Mouse (Mus musculus) Patski (cell line): ENCODE measurements around the gene Gm20388. TPM values are rescaled to one million over a fixed set of nuclear protein-coding genes. Genes with fewer than 3 reads are reported as not detected.

Experiments
- ATAC-seq: fragments of 100-300 bp; one replicate; pipeline ENCODE4 v1.8.0; 2021
- CTCF ChIA-PET: fragments of 350-600 bp; sonication (Branson Sonifier 250); formaldehyde crosslinking; loops from one replicate; lab custom pipeline; 2022; ENCODE audit warnings: inconsistent platforms; lab: Charles Lee
- POLR2A ChIA-PET: fragments of 350-600 bp; sonication (Branson Sonifier 250); formaldehyde crosslinking; loops from one replicate; lab custom pipeline; 2022; ENCODE audit warnings: antibody characterized with exemption, inconsistent platforms; lab: Charles Lee
- DNase-seq: peaks from one replicate; pipeline ENCODE4 v3.0.0-alpha.2; 2011; ENCODE audit warnings: low read depth, low spot score
- H3K27me3 ChIP-seq: fragments of 371-371 bp; one replicate; pipeline ENCODE4 v1.5.1; 2021
- CTCF ChIP-seq: fragments of 100-300 bp; IDR thresholded peaks from one replicate; pipeline ENCODE4 v1.5.1; 2021
- in situ Hi-C: fragments of 300-500 bp; cut with MboI; formaldehyde crosslinking; loops from 3 replicates; pipeline ENCODE4 v1.11.1; 2018; ENCODE audit warnings: low pct_unique_long_range_greater_than_20kb, mixed read lengths
- polyA plus RNA-seq: library from polyadenylated mRNA; unstranded; gene quantifications from one replicate; pipeline ENCODE4 v1.2.3, GENCODE M21; 2021

Gm20388 gene
- polyA plus RNA-seq, 1 experiment from 2014 or later = 86.7 TPM

GRCm38 (mm10) chr8:122636803-122637175 is 2726.1 kb downstream of the Gm20388 start:
- in situ Hi-C loops = no loop called here
- no peak for TF ChIP-seq CTCF
- CTCF ChIA-PET = no interaction called here
- H3K27me3 ChIP-seq = peaks cover 4% of the 10 kb centered on the region
- POLR2A ChIA-PET = no interaction called here
- ATAC-seq (no peak), DNase-seq (no peak)

GRCm38 (mm10) chr8:122637230-122637629 is 2726.6 kb downstream of the Gm20388 start:
- ATAC-seq (no peak), DNase-seq (no peak)
- TF ChIP-seq CTCF = no peak
- H3K27me3 ChIP-seq = peaks cover 4% of the 10 kb centered on the region
- POLR2A ChIA-PET = no interaction called here
- CTCF ChIA-PET = no interaction called here
- in situ Hi-C loops = no loop called here

- POLR2A ChIA-PET = no interaction called here
- CTCF ChIA-PET = no interaction called here
- no peak for TF ChIP-seq CTCF
- DNase-seq (no peak), ATAC-seq (no peak)
- peaks cover 4% of the 10 kb centered on the region for H3K27me3 ChIP-seq
- in situ Hi-C loops = no loop called here
Measured at GRCm38 (mm10) chr8:122638601-122639000, 2728.0 kb downstream of the Gm20388 start.

- ChIA-PET CTCF (interaction anchor here (2.1 kb wide), 1 partner anchor 14 kb away, joined by 5 read pairs; no protein-coding TSS in a partner anchor), POLR2A (interaction anchor here (0.7 kb wide), 1 partner anchor 17 kb away, joined by 3 read pairs; the partner anchor contains the start of gene Pabpn1l)
- in situ Hi-C loops = no loop called here
Measured at GRCm38 (mm10) chr8:122639521-122640248, 2729.0 kb downstream of the Gm20388 start.

GRCm38 (mm10) chr8:122640825-122641224 is 2730.2 kb downstream of the Gm20388 start:
- POLR2A ChIA-PET = no interaction called here
- TF ChIP-seq CTCF = no peak
- CTCF ChIA-PET = interaction anchor here (2.1 kb wide), 1 partner anchor 15 kb away, joined by 5 read pairs; no protein-coding TSS in a partner anchor
- H3K27me3 ChIP-seq = peaks cover 9% of the 10 kb centered on the region
- ATAC-seq (no peak), DNase-seq (no peak)
- in situ Hi-C loops = no loop called here

More at GRCm38 (mm10) chr8:122639521-122640248, 2729.0 kb downstream of the Gm20388 start:
- DNase-seq (no peak), ATAC-seq (no peak)
- TF ChIP-seq CTCF = no peak
- H3K27me3 ChIP-seq = peaks cover 4% of the 10 kb centered on the region

- in situ Hi-C loops = no loop called here
- no peak for TF ChIP-seq CTCF
- no peak for DNase-seq
- peaks cover 15% of the 10 kb centered on the region for H3K27me3 ChIP-seq
- ChIA-PET POLR2A (no interaction called here), CTCF (interaction anchor here (1.1 to 2.1 kb wide), 2 partner anchors 10 to 16 kb away, joined by 3 to 5 read pairs; no protein-coding TSS in a partner anchor)
- no peak for ATAC-seq
Measured at GRCm38 (mm10) chr8:122641406-122641805, 2730.8 kb downstream of the Gm20388 start.

GRCm38 (mm10) chr8:122642071-122642470 is 2731.4 kb downstream of the Gm20388 start:
- POLR2A ChIA-PET = no interaction called here
- in situ Hi-C loops = no loop called here
- H3K27me3 ChIP-seq = peaks cover 15% of the 10 kb centered on the region
- ATAC-seq (no peak), DNase-seq (no peak)
- no peak for TF ChIP-seq CTCF
- CTCF ChIA-PET = interaction anchor here (0.6 to 1.1 kb wide), 2 partner anchors 11 to 24 kb away, joined by 3 read pairs; no protein-coding TSS in a partner anchor

- ChIA-PET CTCF (interaction anchor here (1.2 kb wide), 1 partner anchor 15 kb away, joined by 3 read pairs; no protein-coding TSS in a partner anchor), POLR2A (interaction anchor here (0.6 kb wide), 1 partner anchor 602 kb away, joined by 3 read pairs; no protein-coding TSS in a partner anchor)
- in situ Hi-C loops = no loop called here
- no peak for TF ChIP-seq CTCF
- H3K27me3 ChIP-seq = peaks cover 15% of the 10 kb centered on the region
- ATAC-seq (no peak), DNase-seq (no peak)
Measured at GRCm38 (mm10) chr8:122644175-122644954, 2733.7 kb downstream of the Gm20388 start.

- in situ Hi-C loops = no loop called here
Measured at GRCm38 (mm10) chr8:122646337-122646736, 2735.7 kb downstream of the Gm20388 start.

GRCm38 (mm10) chr8:122648192-122648970 is 2737.7 kb downstream of the Gm20388 start:
- DNase-seq = no peak
- ChIA-PET CTCF (interaction anchor here (2.2 kb wide), 1 partner anchor 11 kb away, joined by 7 read pairs; no protein-coding TSS in a partner anchor), POLR2A (interaction anchor here (0.6 kb wide), 1 partner anchor 555 kb away, joined by 3 read pairs; no protein-coding TSS in a partner anchor)
- in situ Hi-C loops = no loop called here
- no peak for TF ChIP-seq CTCF
- ATAC-seq = no peak
- H3K27me3 ChIP-seq = peaks cover 13% of the 10 kb centered on the region

More at GRCm38 (mm10) chr8:122646337-122646736, 2735.7 kb downstream of the Gm20388 start:
- peaks cover 15% of the 10 kb centered on the region for H3K27me3 ChIP-seq
- ChIA-PET POLR2A (no interaction called here), CTCF (no interaction called here)
- no peak for TF ChIP-seq CTCF
- DNase-seq (no peak), ATAC-seq (no peak)
